Mouse (Mus musculus) embryonic facial prominence, embryonic 13.5 days (tissue): ENCODE data around the gene Slc38a6. TPM values are rescaled to one million over a fixed set of nuclear protein-coding genes. Genes with fewer than 3 reads are reported as not detected.
A peak's percentile ranks its signal among the peaks of the same experiment; 100 is the strongest.

Source experiments
- ATAC-seq: fragments of 200-750 bp; cut with Nextera tagmentation; 2 replicates; pipeline ENCODE4 v1.8.0; 2017; ENCODE audit warnings: low read depth; ENCODE audit not compliant: insufficient number of reproducible peaks, insufficient read depth, low FRiP score, low TSS enrichment
- H3K27ac ChIP-seq: fragments of 300-500 bp; sonication (generic); 2 replicates; pipeline ENCODE4 v1.5.1; 2015; ENCODE audit warnings: moderate library complexity, mild to moderate bottlenecking, inconsistent platforms
- H3K27me3 ChIP-seq: fragments of 300-500 bp; sonication (generic); 2 replicates; pipeline ENCODE4 v1.6.1; 2015; ENCODE audit warnings: mild to moderate bottlenecking, inconsistent platforms
- H3K36me3 ChIP-seq: fragments of 300-500 bp; sonication (generic); 2 replicates; pipeline ENCODE4 v1.6.1; 2015; ENCODE audit warnings: mild to moderate bottlenecking, inconsistent platforms
- H3K4me1 ChIP-seq: fragments of 300-500 bp; sonication (generic); 2 replicates; pipeline ENCODE4 v1.6.1; 2015; ENCODE audit warnings: inconsistent platforms
- H3K4me2 ChIP-seq: fragments of 300-500 bp; sonication (generic); 2 replicates; pipeline ENCODE4 v1.6.1; 2015; ENCODE audit warnings: moderate library complexity, mild to moderate bottlenecking, inconsistent platforms
- H3K4me3 ChIP-seq: fragments of 300-500 bp; sonication (generic); 2 replicates; pipeline ENCODE4 v1.5.1; 2015; ENCODE audit warnings: mild to moderate bottlenecking, inconsistent platforms
- H3K9ac ChIP-seq: fragments of 300-500 bp; sonication (generic); 2 replicates; pipeline ENCODE4 v1.6.1; 2015; ENCODE audit warnings: mild to moderate bottlenecking, inconsistent platforms
- H3K9me3 ChIP-seq: fragments of 300-500 bp; sonication (generic); 2 replicates; pipeline ENCODE4 v1.6.1; 2016; ENCODE audit warnings: inconsistent platforms
- WGBS: fragments of 180-500 bp; shearing (Covaris S2); methylation state at CpG from one replicate; pipeline ENCODE4 v1.1.7; 2015; ENCODE audit warnings: mixed read lengths; 5-methylcytosine and 5-hydroxymethylcytosine counted together
- polyA plus RNA-seq: library from polyadenylated mRNA; unstranded; fragments of >200 nt; fragmentation: Nextera tagmentation; extraction: Ambion mirVana; gene quantifications from 2 replicates; pipeline ENCODE4 v1.2.1, GENCODE M21; 2015

Gene Slc38a6
- 10.9 and 13.7 TPM in 2 replicates for polyA plus RNA-seq

GRCm38 (mm10) chr12:73286287-73287092 lies at the start of gene Slc38a6, which contains the start of gene Trmt5:
TSS of gene Slc38a6 (plus strand) at chr12:73286779.
TSS of gene Trmt5 (minus strand) at chr12:73286710.
- WGBS = under 1% methylated on average over 53 of the region's 53 CpGs
- H3K27me3 ChIP-seq = no peaks in the 10 kb centered on the region
- H3K9me3 ChIP-seq = no peaks in the 10 kb centered on the region
- ATAC-seq = peak; percentile 96
- H3K27ac ChIP-seq = peak within 1 kb of the TSS; percentile 83
- H3K9ac ChIP-seq = peak within 1 kb of the TSS; percentile 86
- peaks cover 13% of the 10 kb centered on the region for H3K36me3 ChIP-seq
- H3K4me2 ChIP-seq = peak within 1 kb of the TSS; percentile 61
- peak within 1 kb of the TSS; percentile 78 for H3K4me3 ChIP-seq
- peaks cover 31% of the 10 kb centered on the region for H3K4me1 ChIP-seq

GRCm38 (mm10) chr12:73241960-73242359 lies 44.6 kb upstream of the Slc38a6 start:
- H3K4me3 ChIP-seq = no peak overlapping the region
- H3K9me3 ChIP-seq = no peaks in the 10 kb centered on the region
- WGBS = 76% methylated on average over 10 of the region's 10 CpGs
- H3K4me2 ChIP-seq = no peak overlapping the region
- H3K27ac ChIP-seq = no peak overlapping the region
- ATAC-seq = no peak
- no peak overlapping the region for H3K9ac ChIP-seq
- no peaks in the 10 kb centered on the region for H3K27me3 ChIP-seq
- peaks cover 8% of the 10 kb centered on the region; the same call in 1 of the 2 replicates for H3K4me1 ChIP-seq
- no peaks in the 10 kb centered on the region for H3K36me3 ChIP-seq

GRCm38 (mm10) chr12:73245687-73246086 lies 40.9 kb upstream of the Slc38a6 start:
- no peaks in the 10 kb centered on the region for H3K9me3 ChIP-seq
- peaks cover 8% of the 10 kb centered on the region; the same call in 1 of the 2 replicates for H3K4me1 ChIP-seq
- H3K4me2 ChIP-seq = no peak overlapping the region
- no peak overlapping the region for H3K4me3 ChIP-seq
- H3K27ac ChIP-seq = peak overlapping the region; percentile 12
- no peak for ATAC-seq
- no peak overlapping the region for H3K9ac ChIP-seq
- no peaks in the 10 kb centered on the region for H3K27me3 ChIP-seq
- WGBS = 56% methylated on average over 5 of the region's 5 CpGs
- H3K36me3 ChIP-seq = no peaks in the 10 kb centered on the region

DNA sequence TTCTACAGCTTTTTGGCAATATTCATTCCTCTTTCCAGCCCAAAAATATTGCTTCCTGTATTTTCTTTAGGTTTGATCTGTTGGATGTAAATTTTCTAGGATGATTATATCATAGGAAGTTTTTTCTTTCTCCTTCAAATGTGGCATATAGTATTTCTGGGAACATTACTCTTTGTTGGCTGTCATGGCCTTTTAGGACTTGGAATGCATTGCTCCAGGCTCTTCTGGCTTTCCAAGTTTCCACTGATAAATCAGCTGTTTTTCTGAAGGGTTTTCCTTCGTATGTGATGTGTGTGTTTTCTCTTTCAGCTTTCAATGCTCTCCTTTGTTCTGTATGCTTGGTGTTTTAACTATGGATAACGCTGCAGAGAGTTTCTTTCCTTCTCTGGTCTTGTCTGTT lies 31.6 kb upstream of the Slc38a6 start:
- WGBS = 21% methylated on average over 2 of the region's 2 CpGs
- no peak overlapping the region for H3K4me2 ChIP-seq

GRCm38 (mm10) chr12:73259269-73259668 lies 27.3 kb upstream of the Slc38a6 start:
- no peak for ATAC-seq
- no peak overlapping the region for H3K9ac ChIP-seq
- no peaks in the 10 kb centered on the region for H3K4me1 ChIP-seq
- H3K4me3 ChIP-seq = no peak overlapping the region
- 0 out of 2 replicates have a peak, but pooled peaks cover 2% of the 10 kb centered on the region for H3K36me3 ChIP-seq
- 76% methylated on average over 6 of the region's 6 CpGs for WGBS
- no peak overlapping the region for H3K27ac ChIP-seq
- peaks cover 3% of the 10 kb centered on the region for H3K9me3 ChIP-seq
- H3K4me2 ChIP-seq = no peak overlapping the region
- no peaks in the 10 kb centered on the region for H3K27me3 ChIP-seq

More for the DNA sequence above, 31.6 kb upstream of the Slc38a6 start:
- no peaks in the 10 kb centered on the region for H3K9me3 ChIP-seq
- no peak for ATAC-seq
- H3K36me3 ChIP-seq = no peaks in the 10 kb centered on the region
- H3K27ac ChIP-seq = no peak overlapping the region
- no peak overlapping the region for H3K4me3 ChIP-seq
- H3K9ac ChIP-seq = no peak overlapping the region
- H3K4me1 ChIP-seq = no peaks in the 10 kb centered on the region
- H3K27me3 ChIP-seq = no peaks in the 10 kb centered on the region

DNA sequence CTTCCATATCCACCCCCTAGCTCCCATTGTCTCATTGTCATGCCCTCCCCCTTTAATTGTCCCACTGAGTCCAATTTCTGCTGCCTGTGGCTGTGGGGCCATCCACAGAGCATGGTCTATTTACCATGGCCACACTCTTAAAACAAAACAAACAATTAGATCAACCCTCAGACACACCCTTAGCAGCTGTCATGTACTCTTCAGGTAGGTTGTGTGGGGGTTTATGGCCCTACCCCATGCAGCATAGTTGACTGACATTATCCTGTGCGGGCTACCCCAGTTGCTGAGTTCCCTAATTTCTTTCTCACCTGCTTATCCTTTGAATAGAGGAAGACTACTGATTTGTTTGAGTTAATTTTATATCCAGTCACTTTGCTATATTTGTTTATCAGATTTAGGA lies 26.2 kb upstream of the Slc38a6 start:
- H3K9me3 ChIP-seq = peaks cover 3% of the 10 kb centered on the region
- no peak for ATAC-seq
- H3K4me3 ChIP-seq = no peak overlapping the region
- no peak overlapping the region for H3K4me2 ChIP-seq
- no peaks in the 10 kb centered on the region for H3K4me1 ChIP-seq
- no peak overlapping the region for H3K9ac ChIP-seq
- H3K27ac ChIP-seq = no peak overlapping the region
- WGBS = 92% methylated on average over 1 of the region's 1 CpGs
- no peaks in the 10 kb centered on the region for H3K27me3 ChIP-seq
- 0 out of 2 replicates have a peak, but pooled peaks cover 2% of the 10 kb centered on the region for H3K36me3 ChIP-seq

- no peak for ATAC-seq
- Histone ChIP-seq H3K4me1 (peaks cover 2% of the 10 kb centered on the region; the same call in 1 of the 2 replicates), H3K9me3 (peaks cover 3% of the 10 kb centered on the region), H3K27ac (no peak overlapping the region), H3K36me3 (0 out of 2 replicates have a peak, but pooled peaks cover 2% of the 10 kb centered on the region), H3K27me3 (no peaks in the 10 kb centered on the region), H3K4me3 (no peak overlapping the region), H3K9ac (no peak overlapping the region), H3K4me2 (no peak overlapping the region)
- WGBS = 69% methylated on average over 3 of the region's 3 CpGs
Measured at GRCm38 (mm10) chr12:73265381-73265978, 21.1 kb upstream of the Slc38a6 start.

GRCm38 (mm10) chr12:73266597-73266996 lies 20.0 kb upstream of the Slc38a6 start:
- no peaks in the 10 kb centered on the region; the same call in none of the 2 replicates for H3K9me3 ChIP-seq
- no peak overlapping the region for H3K4me2 ChIP-seq
- no peaks in the 10 kb centered on the region for H3K36me3 ChIP-seq
- ATAC-seq = no peak
- H3K27me3 ChIP-seq = no peaks in the 10 kb centered on the region
- no peak overlapping the region for H3K4me3 ChIP-seq
- H3K9ac ChIP-seq = no peak overlapping the region
- 74% methylated on average over 1 of the region's 1 CpGs for WGBS
- H3K27ac ChIP-seq = no peak overlapping the region
- H3K4me1 ChIP-seq = peaks cover 2% of the 10 kb centered on the region; the same call in 1 of the 2 replicates

DNA sequence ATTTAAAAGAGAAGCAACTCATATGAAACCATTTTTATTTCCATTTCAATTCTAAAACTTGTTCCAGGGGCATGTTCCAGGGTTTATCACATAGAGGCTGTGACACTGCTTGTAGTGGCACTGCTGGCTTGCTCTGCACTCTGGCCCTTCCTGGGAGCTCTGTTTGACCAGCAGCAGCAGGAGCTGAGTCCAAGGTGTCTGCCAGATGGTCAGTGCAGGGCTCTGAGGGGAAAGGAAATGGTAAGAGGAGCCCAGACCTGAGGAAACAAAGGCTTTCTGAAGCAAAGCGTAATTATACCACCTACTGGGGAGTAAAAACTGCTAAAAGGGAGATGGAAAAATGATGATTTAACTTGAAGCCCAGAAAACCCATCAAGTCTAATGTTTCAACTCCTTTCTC lies 18.1 kb upstream of the Slc38a6 start:
- WGBS = 77% methylated on average over 1 of the region's 1 CpGs
- Histone ChIP-seq H3K27me3 (no peaks in the 10 kb centered on the region), H3K4me1 (peaks cover 2% of the 10 kb centered on the region; the same call in 1 of the 2 replicates), H3K27ac (no peak overlapping the region), H3K9ac (no peak overlapping the region), H3K4me3 (no peak overlapping the region), H3K9me3 (no peaks in the 10 kb centered on the region), H3K36me3 (0 out of 2 replicates have a peak, but pooled peaks cover 3% of the 10 kb centered on the region), H3K4me2 (no peak overlapping the region)
- ATAC-seq = no peak

GRCm38 (mm10) chr12:73269531-73269930 lies 17.0 kb upstream of the Slc38a6 start:
- H3K4me1 ChIP-seq = peaks cover 2% of the 10 kb centered on the region; the same call in 1 of the 2 replicates
- H3K36me3 ChIP-seq = 0 out of 2 replicates have a peak, but pooled peaks cover 7% of the 10 kb centered on the region
- H3K27ac ChIP-seq = no peak overlapping the region
- no peaks in the 10 kb centered on the region for H3K27me3 ChIP-seq
- no peak overlapping the region for H3K4me2 ChIP-seq
- no peak for ATAC-seq
- no peaks in the 10 kb centered on the region for H3K9me3 ChIP-seq
- no peak overlapping the region for H3K9ac ChIP-seq
- no peak overlapping the region for H3K4me3 ChIP-seq
- WGBS = 84% methylated on average over 3 of the region's 3 CpGs

- no peak overlapping the region for H3K9ac ChIP-seq
- no peak overlapping the region for H3K4me3 ChIP-seq
- H3K4me2 ChIP-seq = no peak overlapping the region
- no peak for ATAC-seq
- no peaks in the 10 kb centered on the region for H3K27me3 ChIP-seq
- H3K4me1 ChIP-seq = peaks cover 2% of the 10 kb centered on the region; the same call in 1 of the 2 replicates
- no peak overlapping the region for H3K27ac ChIP-seq
- 73% methylated on average over 4 of the region's 4 CpGs for WGBS
- no peaks in the 10 kb centered on the region for H3K9me3 ChIP-seq
- H3K36me3 ChIP-seq = peaks cover 11% of the 10 kb centered on the region; the same call in 1 of the 2 replicates
Measured at GRCm38 (mm10) chr12:73269933-73270332, 16.6 kb upstream of the Slc38a6 start.
